Mouse (Mus musculus) erythroblast, embryonic 14.5 days (primary cell): ENCODE results near the gene Caskin1.

ENCODE experiments used
- GATA1 ChIP-seq: IDR thresholded peaks from 2 replicates; pipeline ENCODE4 v1.6.1; 2012; ENCODE audit warnings: low read length, inconsistent platforms, mixed read lengths
- TAL1 ChIP-seq: IDR thresholded peaks from 3 replicates; pipeline ENCODE4 v1.6.1; 2012; ENCODE audit warnings: low read length, inconsistent platforms, mixed read lengths

DNA sequence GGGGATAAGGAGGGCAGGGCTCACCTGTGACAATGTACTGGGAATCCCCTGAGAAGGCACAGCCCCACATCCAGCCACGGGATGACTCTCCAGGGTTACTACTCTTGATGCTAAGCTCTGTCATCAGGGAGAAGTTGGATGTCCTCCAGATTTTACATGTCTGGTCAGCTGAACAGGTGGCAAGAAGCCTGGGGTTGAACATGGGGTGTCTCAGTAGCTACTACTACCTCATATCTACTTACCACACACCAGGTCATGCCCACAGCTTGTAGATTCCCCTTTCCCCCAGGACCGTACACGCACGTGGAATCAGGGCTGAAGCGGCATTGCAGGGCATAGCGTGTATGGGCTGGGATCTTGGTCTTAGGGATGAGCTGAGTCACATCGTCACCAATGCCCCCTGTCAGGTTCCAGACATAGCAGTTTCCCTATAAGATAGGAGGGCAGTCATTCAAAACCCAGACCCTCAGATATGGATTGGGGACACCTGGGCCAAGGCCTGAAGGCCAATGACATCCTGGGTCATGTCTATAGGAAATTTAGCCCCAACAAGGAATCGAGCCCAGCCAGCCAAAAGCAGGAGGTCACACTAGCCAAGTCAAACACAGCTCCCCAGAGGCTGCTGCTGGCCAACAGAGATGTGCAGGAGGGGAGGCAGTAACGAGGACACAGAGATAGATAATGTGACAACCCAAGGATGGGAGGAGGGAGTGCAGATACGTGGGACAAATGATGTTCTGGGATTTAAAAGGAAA lies 12.2 kb upstream of the Caskin1 start:
- TF ChIP-seq GATA1 (no peak), TAL1 (no peak)
